Comparison of ENCODE assay signal across 23 mouse cellular contexts in the genomic region with DNA sequence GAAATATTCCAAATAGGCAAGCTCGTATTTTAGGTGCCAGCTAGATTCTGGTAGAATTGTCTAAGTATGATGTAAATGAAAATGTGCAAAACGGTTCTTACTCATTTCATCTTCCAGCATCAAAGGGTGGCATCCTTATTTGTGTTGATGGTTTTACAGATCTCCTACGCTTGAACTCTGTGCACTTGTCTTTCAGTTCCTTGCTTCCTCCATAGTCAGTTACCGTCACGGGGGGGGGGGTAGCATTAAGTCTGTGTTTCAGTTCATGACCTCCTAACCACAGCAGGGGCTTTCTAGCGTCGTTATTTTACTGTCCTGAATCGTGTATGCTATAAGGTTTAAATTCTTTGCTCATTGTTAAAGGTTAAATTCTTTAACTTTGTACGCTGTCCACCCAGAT.
"Had no signal": no experiment of that assay in that cellular context is flagged by ENCODE, and none has a peak within 500 bp of the region (broad histone marks: within the 10 kb centered on the region; RNA-seq: fewer than 3 reads in every experiment).

No protein-coding gene starts in this region.

- DNase-seq: kidney, adult 9 months; kidney, postnatal 14 days; kidney, postnatal 4 days; left cerebral cortex, postnatal 4 days; liver, postnatal 0 days; lung, embryonic 14.5 days; lung, postnatal 10 days; lung, postnatal 36 days; midbrain, embryonic 14.5 days; retina, postnatal 1 day; right cerebral cortex, postnatal 25 days; spleen, adult 18-20 months; thymus, adult 2 months; thymus, postnatal 14 days; thymus, postnatal 4 days had no signal

- H3K4me2 ChIP-seq: limb, embryonic 12.5 days; limb, embryonic 15.5 days; liver, embryonic 11.5 days; lung, embryonic 14.5 days; midbrain, embryonic 11.5 days; neural tube, embryonic 12.5 days; neural tube, embryonic 15.5 days had no signal

- H3K9ac ChIP-seq: limb, embryonic 12.5 days; limb, embryonic 15.5 days; liver, embryonic 14.5 days; liver, postnatal 0 days; lung, embryonic 14.5 days; neural tube, embryonic 12.5 days; neural tube, embryonic 15.5 days had no signal

- H3K4me3 ChIP-seq: limb, embryonic 12.5 days; limb, embryonic 15.5 days; megakaryocyte, embryonic 14.5 days; neural tube, embryonic 12.5 days; neural tube, embryonic 15.5 days had no signal

- H3K9me3 ChIP-seq: limb, embryonic 12.5 days; limb, embryonic 15.5 days; megakaryocyte, embryonic 14.5 days; neural tube, embryonic 12.5 days; neural tube, embryonic 15.5 days had no signal

- H3K27ac ChIP-seq: limb, embryonic 12.5 days; limb, embryonic 15.5 days; liver, embryonic 14.5 days; neural tube, embryonic 12.5 days; neural tube, embryonic 15.5 days had no signal

- H3K4me1 ChIP-seq: limb, embryonic 12.5 days; neural tube, embryonic 12.5 days had no signal

- H3K27me3 ChIP-seq: limb, embryonic 12.5 days; limb, embryonic 15.5 days; megakaryocyte, embryonic 14.5 days; neural tube, embryonic 12.5 days; neural tube, embryonic 15.5 days had no signal

- ATAC-seq: liver, postnatal 0 days had no signal
